Comparison of ENCODE assay signal across 8 mouse cellular contexts in the genomic region with DNA sequence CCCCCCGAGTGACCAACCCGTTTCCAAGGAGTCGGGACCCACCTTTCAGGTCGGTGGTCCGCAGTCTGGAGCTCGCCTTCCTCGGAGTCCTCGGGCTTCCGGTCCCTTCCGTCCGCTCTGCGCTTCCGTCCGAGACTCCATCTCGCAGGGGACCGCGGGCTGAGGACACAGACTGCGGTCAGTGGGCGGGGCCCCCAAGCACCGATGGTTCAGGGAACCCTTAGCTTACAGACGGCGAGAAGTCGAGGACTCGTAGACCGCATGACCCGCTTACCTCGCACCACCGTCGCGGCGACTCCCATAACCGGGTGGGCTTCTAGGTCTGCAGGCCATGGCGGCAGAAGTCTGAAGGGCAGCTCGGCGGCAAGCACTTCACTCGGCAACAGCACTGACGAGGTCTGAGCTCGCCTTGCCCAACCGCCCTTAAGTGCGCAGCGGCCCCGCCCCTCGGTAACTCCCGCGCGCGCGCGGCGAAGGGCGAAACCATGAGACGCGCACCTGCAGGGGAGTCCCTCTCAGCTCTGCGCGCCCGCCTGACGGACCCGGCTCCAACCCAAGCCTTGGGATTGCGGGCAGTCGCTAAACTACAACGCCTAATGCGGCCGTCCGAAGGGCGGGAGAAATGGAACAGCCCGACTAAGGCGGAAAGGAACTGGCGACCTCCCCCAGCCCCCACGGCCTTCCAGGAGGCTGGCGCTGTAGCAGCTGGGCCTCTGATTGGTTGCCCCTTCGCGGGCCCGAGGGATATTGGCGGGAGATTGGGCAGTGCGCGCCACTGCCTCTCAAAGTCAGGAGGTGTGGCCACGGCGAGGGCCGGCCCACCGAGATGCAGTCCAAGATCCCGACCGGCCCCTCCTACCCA. TPM values are rescaled to one million over a fixed set of nuclear protein-coding genes. Genes with fewer than 3 reads are reported as not detected.
A peak's percentile ranks its signal among the peaks of the same experiment; 100 is the strongest.
DNase-seq lines count a peak whose midpoint lies in the region; ATAC-seq and TF ChIP-seq lines count a peak whose summit lies in the region.

Gene Slbp, minus strand, starts transcription at position 654 of the 862 bp plus-strand sequence.

- peak within 1 kb of the TSS; percentile 87 for H3K4me2 ChIP-seq in heart, embryonic 12.5 days
- peak within 1 kb of the TSS; percentile 68 for H3K4me2 ChIP-seq in kidney, postnatal 0 days (ENCODE audit: low read length)
- peak within 1 kb of the TSS; percentile 96 for H3K4me2 ChIP-seq in liver, embryonic 11.5 days
- peak within 1 kb of the TSS; percentile 88 for H3K4me2 ChIP-seq in stomach, embryonic 14.5 days (replicated peaks; ENCODE audit: low read depth, low read length)

- under 1% methylated on average over 82 of the region's 82 CpGs for WGBS in heart, embryonic 12.5 days
- under 1% methylated on average over 82 of the region's 82 CpGs for WGBS in kidney, postnatal 0 days
- under 1% methylated on average over 82 of the region's 82 CpGs for WGBS in liver, embryonic 11.5 days
- under 1% methylated on average over 81 of the region's 82 CpGs for WGBS in stomach, embryonic 14.5 days

- peak within 1 kb of the TSS; percentile 82 for H3ac ChIP-seq in C2C12 (ENCODE audit: control insufficient read depth, insufficient read length, low read depth)

- H3K9ac ChIP-seq in heart, embryonic 12.5 days: peak within 1 kb of the TSS; percentile 88
- peak within 1 kb of the TSS; percentile 79 for H3K9ac ChIP-seq in kidney, postnatal 0 days (ENCODE audit: low read depth, low read length)
- peak within 1 kb of the TSS; percentile 93 for H3K9ac ChIP-seq in liver, embryonic 11.5 days (ENCODE audit: low read depth, low read length)
- peak within 1 kb of the TSS; percentile 56 for H3K9ac ChIP-seq in stomach, embryonic 14.5 days (replicated peaks; ENCODE audit: low read depth, low read length)

- peaks cover 83% of the 10 kb centered on the region for H3K4me1 ChIP-seq in erythroblast, embryonic 14.5 days (ENCODE audit: control insufficient read depth)
- peaks cover 44% of the 10 kb centered on the region for H3K4me1 ChIP-seq in heart, embryonic 12.5 days (replicated peaks)
- H3K4me1 ChIP-seq in kidney, postnatal 0 days (replicated peaks; ENCODE audit: insufficient read depth, low read length): peaks cover 20% of the 10 kb centered on the region
- peaks cover 35% of the 10 kb centered on the region for H3K4me1 ChIP-seq in liver, embryonic 11.5 days (replicated peaks; ENCODE audit: control insufficient read depth, insufficient read depth, low read length)
- H3K4me1 ChIP-seq in stomach, embryonic 14.5 days (ENCODE audit: control insufficient read depth, insufficient read depth, low read length): peaks cover 21% of the 10 kb centered on the region

- H3K27me3 ChIP-seq in C2C12 (ENCODE audit: control insufficient read depth, insufficient read depth, insufficient read length): no peaks in the 10 kb centered on the region
- H3K27me3 ChIP-seq in erythroblast, embryonic 14.5 days (ENCODE audit: control insufficient read depth): no peaks in the 10 kb centered on the region
- no peaks in the 10 kb centered on the region for H3K27me3 ChIP-seq in heart, embryonic 12.5 days (replicated peaks)
- no peaks in the 10 kb centered on the region for H3K27me3 ChIP-seq in kidney, postnatal 0 days (ENCODE audit: insufficient read depth, low read length)
- H3K27me3 ChIP-seq in liver, embryonic 11.5 days (replicated peaks; ENCODE audit: control insufficient read depth, insufficient read depth, low read length): no peaks in the 10 kb centered on the region
- no peaks in the 10 kb centered on the region for H3K27me3 ChIP-seq in stomach, embryonic 14.5 days (ENCODE audit: control insufficient read depth, insufficient read depth, low read length)

- TF ChIP-seq CTCF in C2C12 (IDR thresholded peaks at IDR 0.05; ENCODE audit: control insufficient read depth, insufficient read depth, insufficient read length): no peak
- TF ChIP-seq CTCF in brain, embryonic 14.5 days (IDR thresholded peaks at IDR 0.05; ENCODE audit: borderline replicate concordance, extremely low read depth, insufficient read depth, insufficient read length): no peak
- peak; percentile 14 for TF ChIP-seq CTCF in kidney, postnatal 0 days (IDR thresholded peaks at IDR 0.05; ENCODE audit: low read depth)

- peak within 1 kb of the TSS; percentile 94 for H3K27ac ChIP-seq in heart, embryonic 12.5 days (ENCODE audit: poor library complexity, severe bottlenecking)
- H3K27ac ChIP-seq in kidney, postnatal 0 days: peak within 1 kb of the TSS; percentile 98
- peak within 1 kb of the TSS; percentile 95 for H3K27ac ChIP-seq in liver, embryonic 11.5 days (ENCODE audit: low read depth, low read length)
- peak within 1 kb of the TSS; percentile 95 for H3K27ac ChIP-seq in stomach, embryonic 14.5 days (ENCODE audit: low read length)

- H3K36me3 ChIP-seq in C2C12 (ENCODE audit: control insufficient read depth, insufficient read depth): peaks cover 66% of the 10 kb centered on the region
- peaks cover 89% of the 10 kb centered on the region for H3K36me3 ChIP-seq in erythroblast, embryonic 14.5 days (ENCODE audit: control insufficient read depth)
- peaks cover 49% of the 10 kb centered on the region for H3K36me3 ChIP-seq in heart, embryonic 12.5 days
- peaks cover 12% of the 10 kb centered on the region; the same call in 1 of the 2 replicates for H3K36me3 ChIP-seq in kidney, postnatal 0 days (ENCODE audit: insufficient read depth, low read length)
- H3K36me3 ChIP-seq in liver, embryonic 11.5 days (ENCODE audit: control insufficient read depth, insufficient read depth, low read length): peaks cover 38% of the 10 kb centered on the region
- H3K36me3 ChIP-seq in stomach, embryonic 14.5 days (ENCODE audit: control insufficient read depth, insufficient read depth, low read length): peaks cover 34% of the 10 kb centered on the region

- DNase-seq in brain, embryonic 14.5 days (ENCODE audit: low read depth): peak; percentile 99
- peak; percentile 99 for DNase-seq in kidney, postnatal 0 days (ENCODE audit: low spot score)
- peak; percentile 99 for DNase-seq in liver, embryonic 11.5 days (ENCODE audit: low spot score)
- peak; percentile 95 for DNase-seq in naive thymus-derived CD4-positive, alpha-beta T cell, adult 2 months (ENCODE audit: low read depth)

- no peaks in the 10 kb centered on the region for H3K9me3 ChIP-seq in erythroblast, embryonic 14.5 days (ENCODE audit: control insufficient read depth, low read length)
- H3K9me3 ChIP-seq in heart, embryonic 12.5 days (replicated peaks): no peaks in the 10 kb centered on the region
- no peaks in the 10 kb centered on the region for H3K9me3 ChIP-seq in kidney, postnatal 0 days (replicated peaks; ENCODE audit: low read length)
- no peaks in the 10 kb centered on the region for H3K9me3 ChIP-seq in liver, embryonic 11.5 days (ENCODE audit: control insufficient read depth, low read length)
- no peaks in the 10 kb centered on the region for H3K9me3 ChIP-seq in stomach, embryonic 14.5 days (ENCODE audit: control insufficient read depth, low read depth, low read length)

- ATAC-seq in heart, embryonic 12.5 days (ENCODE audit: insufficient number of reproducible peaks, low FRiP score): peak; percentile 97
- peak; percentile 96 for ATAC-seq in kidney, postnatal 0 days (replicated peaks; ENCODE audit: low FRiP score, low read depth)
- ATAC-seq in liver, embryonic 11.5 days (replicated peaks; ENCODE audit: low FRiP score): peak; percentile 93
- peak; percentile 97 for ATAC-seq in stomach, embryonic 14.5 days (ENCODE audit: insufficient number of reproducible peaks, insufficient read depth, low FRiP score, low read depth)

- peaks cover 62% of the 10 kb centered on the region for H3K79me3 ChIP-seq in C2C12 (ENCODE audit: low read depth)

- TF ChIP-seq POLR2A in brain, embryonic 14.5 days (IDR thresholded peaks at IDR 0.05; ENCODE audit: borderline replicate concordance, extremely low read depth, insufficient read depth, insufficient read length, poor library complexity, severe bottlenecking): peak; percentile 92

- peaks cover 80% of the 10 kb centered on the region for H3K79me2 ChIP-seq in C2C12 (ENCODE audit: control insufficient read depth, insufficient read depth)

- peak within 1 kb of the TSS; percentile 70 for H3K4me3 ChIP-seq in C2C12 (ENCODE audit: insufficient read depth, poor library complexity, severe bottlenecking)
- peak within 1 kb of the TSS; percentile 98 for H3K4me3 ChIP-seq in erythroblast, embryonic 14.5 days (replicated peaks)
- peak within 1 kb of the TSS; percentile 85 for H3K4me3 ChIP-seq in heart, embryonic 12.5 days
- H3K4me3 ChIP-seq in kidney, postnatal 0 days (replicated peaks; ENCODE audit: low read depth, low read length): peak within 1 kb of the TSS; percentile 65
- peak within 1 kb of the TSS; percentile 87 for H3K4me3 ChIP-seq in liver, embryonic 11.5 days (ENCODE audit: low read depth, low read length)
- peak within 1 kb of the TSS; percentile 67 for H3K4me3 ChIP-seq in stomach, embryonic 14.5 days (ENCODE audit: low read depth, low read length)

TF ChIP-seq in C2C12, 6 proteins besides CTCF, POLR2A, EP300 and RAD21:
- TF ChIP-seq MAX (IDR thresholded peaks at IDR 0.05) (peak; percentile 24), CEBPB (IDR thresholded peaks at IDR 0.05; ENCODE audit: low read depth) (no peak), FOSL1 (IDR thresholded peaks at IDR 0.05; ENCODE audit: insufficient read depth, low read length, poor library complexity, severe bottlenecking) (no peak)

RNA-seq across cellular contexts. Expression of gene Slbp, which starts in this region (rescaled TPM):
- 47.4 TPM for polyA plus RNA-seq in C2C12 (2012; fragmentation: generic; extraction: Trizol)
- polyA plus RNA-seq in brain, embryonic 14.5 days (2012; rRNA removed): 66.6 and 72.1 TPM in 2 replicates
- polyA plus RNA-seq in erythroblast, embryonic 14.5 days (2012): 70.9 and 94.3 TPM in 2 replicates
- polyA plus RNA-seq in heart, embryonic 12.5 days (2016; fragmentation: Nextera tagmentation; extraction: Ambion mirVana): 135 and 140 TPM in 2 replicates
- polyA plus RNA-seq in kidney, postnatal 0 days (2015; fragmentation: Nextera tagmentation; extraction: Ambion mirVana): 146 and 172 TPM in 2 replicates
- 369 and 394 TPM in 2 replicates for polyA plus RNA-seq in liver, embryonic 11.5 days (2014; fragmentation: Nextera tagmentation; extraction: Ambion mirVana)
- 223 TPM in 2 replicates for polyA plus RNA-seq in stomach, embryonic 14.5 days (2014; fragmentation: Nextera tagmentation; extraction: Ambion mirVana)

Comparison
In these comparisons a context has a peak if more than half of its experiments do, and no peak if none do; other contexts are left out.
1. Peak in every context shown above with its lines: DNase-seq, ATAC-seq, H3K4me3 ChIP-seq and H3K27ac ChIP-seq.